Mouse (Mus musculus) cerebellum, adult 9-11 months (tissue): ENCODE measurements around the gene Ankrd17.

Experiments
- DNase-seq: peaks from one replicate; pipeline ENCODE4 v3.0.0; 2022

The Ankrd17 gene

DNA sequence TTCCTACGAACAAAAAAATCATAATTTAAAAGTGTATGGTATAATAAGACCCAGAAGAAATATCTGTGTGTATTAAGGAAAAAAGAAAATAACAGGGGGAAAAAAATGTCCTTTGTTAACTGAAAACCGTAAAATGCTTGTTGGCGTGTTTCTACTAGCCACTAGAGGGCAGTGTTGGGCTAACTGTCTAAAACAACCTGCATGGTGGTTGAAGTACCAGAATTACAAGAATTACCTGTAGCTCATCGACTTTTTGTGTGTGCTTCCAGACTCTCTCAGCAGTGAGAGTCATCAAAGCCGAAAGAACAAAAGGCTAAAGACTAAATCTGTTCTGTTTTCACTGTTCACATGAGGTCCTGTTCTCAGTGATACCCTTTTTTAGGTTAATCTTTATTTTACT lies 163.2 kb downstream of the Ankrd17 start:
- no peak for DNase-seq

GRCm38 (mm10) chr5:90202447-90203117 lies 163.8 kb downstream of the Ankrd17 start:
- no peak for DNase-seq

DNA sequence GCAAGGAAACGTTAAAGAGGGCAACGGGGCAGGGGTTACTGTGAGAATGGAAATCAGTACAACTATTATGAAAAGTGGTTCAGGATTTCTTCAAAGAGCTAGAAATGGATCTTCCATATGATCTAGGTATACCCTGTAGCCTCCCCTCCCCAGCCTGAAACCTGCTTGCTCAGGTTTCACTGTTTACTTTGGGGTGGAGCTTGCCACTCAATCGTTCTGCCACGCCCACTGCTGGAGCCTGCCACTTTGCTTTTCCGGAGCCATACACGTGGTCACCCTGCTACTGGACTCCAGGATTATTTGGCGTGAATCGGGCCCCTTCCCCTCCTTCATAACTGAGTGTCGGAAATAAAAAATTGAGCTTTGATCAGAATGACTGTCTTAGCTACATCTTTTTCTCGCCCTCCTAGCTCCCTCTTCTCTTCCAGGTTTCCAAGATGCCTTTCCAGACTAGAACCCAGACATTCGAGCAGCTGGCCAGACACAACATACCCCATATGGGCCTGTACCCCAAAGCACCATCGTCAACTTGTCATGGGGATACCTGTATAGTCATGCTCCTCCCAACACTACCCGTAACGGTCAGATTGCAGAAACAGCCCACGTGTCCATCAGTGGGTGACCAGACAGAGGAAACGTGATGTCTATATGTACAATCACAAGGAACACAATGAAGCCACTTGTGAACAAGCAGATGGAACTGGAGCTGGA lies 166.3 kb downstream of the Ankrd17 start:
- no peak for DNase-seq

- no peak for DNase-seq
Observed at GRCm38 (mm10) chr5:90194831-90195230, 171.5 kb downstream of the Ankrd17 start.

- no peak for DNase-seq
Observed at GRCm38 (mm10) chr5:90182782-90183181, 183.6 kb downstream of the Ankrd17 start.

DNA sequence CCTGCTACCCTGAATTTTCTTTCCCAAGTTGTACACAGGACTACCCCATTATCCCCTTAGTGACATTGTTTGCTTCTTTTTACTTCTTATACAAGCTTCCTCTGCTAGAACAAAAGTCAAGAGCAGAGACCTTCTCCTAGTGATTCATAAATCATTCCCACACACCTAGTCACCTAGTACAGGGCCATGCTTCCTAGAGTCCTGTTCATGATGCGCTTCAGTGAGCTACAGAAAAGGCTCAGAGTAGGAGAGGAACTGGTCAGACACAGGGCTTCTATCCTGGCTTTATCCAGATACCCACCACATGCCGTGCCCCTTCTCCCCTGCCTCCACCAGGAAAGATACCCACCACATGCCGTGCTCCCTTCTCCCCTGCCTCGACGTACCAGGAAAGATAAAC lies 187.3 kb downstream of the Ankrd17 start:
- DNase-seq = no peak

DNA sequence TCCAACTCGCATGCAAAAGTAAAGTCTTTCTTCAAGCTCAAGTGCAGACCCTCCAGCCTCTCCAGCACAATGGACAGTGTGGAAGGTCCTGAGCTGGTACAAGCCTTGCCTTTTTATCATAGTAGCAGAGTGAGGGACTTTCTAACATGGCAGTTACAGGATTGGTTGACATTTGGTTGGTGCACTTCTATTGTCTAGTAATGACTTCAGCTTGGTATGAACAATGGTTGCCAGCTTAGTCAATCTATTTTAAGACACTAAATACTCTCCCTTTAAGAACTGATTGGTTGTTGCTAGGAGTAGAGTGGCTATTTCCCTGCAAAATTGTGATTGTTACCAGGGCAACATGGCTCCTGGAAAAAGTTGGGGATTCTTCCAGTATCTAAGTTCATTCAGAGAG lies 188.3 kb downstream of the Ankrd17 start:
- DNase-seq = no peak
